Mouse (Mus musculus): ENCODE measurements around the gene Cpne9. TPM values are rescaled to one million over a fixed set of nuclear protein-coding genes. Genes with fewer than 3 reads are reported as not detected.

Cpne9 gene
- polyA plus RNA-seq, 1 experiment from 2014 or later, result 0.23 TPM

Other genes with a start within 250 kb of the Cpne9 start
- gene Thumpd3, start 236.1 kb upstream of the Cpne9 start, polyA plus RNA-seq (2014; fragmentation: Nextera tagmentation; extraction: Ambion mirVana), result 60.1 and 60.7 TPM in 2 replicates
- 44.1 and 47.6 TPM in 2 replicates for gene Setd5, start 204.9 kb upstream of the Cpne9 start, polyA plus RNA-seq (2014; fragmentation: Nextera tagmentation; extraction: Ambion mirVana)
- 8.8 and 11.3 TPM in 2 replicates for gene Lhfpl4, start 86.9 kb upstream of the Cpne9 start, polyA plus RNA-seq (2014; fragmentation: Nextera tagmentation; extraction: Ambion mirVana)
- 41.7 and 43.6 TPM in 2 replicates for gene Mtmr14, start 44.5 kb upstream of the Cpne9 start, polyA plus RNA-seq (2014; fragmentation: Nextera tagmentation; extraction: Ambion mirVana)
- gene Brpf1, start 24.8 kb downstream of the Cpne9 start, polyA plus RNA-seq (2014; fragmentation: Nextera tagmentation; extraction: Ambion mirVana), result 15.8 and 17.0 TPM in 2 replicates
- 12.7 and 14.7 TPM in 2 replicates for gene Ogg1, start 44.7 kb downstream of the Cpne9 start, polyA plus RNA-seq (2014; fragmentation: Nextera tagmentation; extraction: Ambion mirVana)
- gene Camk1, start 61.7 kb downstream of the Cpne9 start, polyA plus RNA-seq (2014; fragmentation: Nextera tagmentation; extraction: Ambion mirVana), result 86.3 and 90.7 TPM in 2 replicates
- 68.2 and 83.2 TPM in 2 replicates for gene Tada3, start 95.6 kb downstream of the Cpne9 start, polyA plus RNA-seq (2014; fragmentation: Nextera tagmentation; extraction: Ambion mirVana)
- gene Arpc4, start 95.8 kb downstream of the Cpne9 start, polyA plus RNA-seq (2014; fragmentation: Nextera tagmentation; extraction: Ambion mirVana), result 265 and 270 TPM in 2 replicates
- gene Ttll3, start 107.0 kb downstream of the Cpne9 start, polyA plus RNA-seq (2014; fragmentation: Nextera tagmentation; extraction: Ambion mirVana), result 2.5 and 5.0 TPM in 2 replicates
- gene Rpusd3, start 137.0 kb downstream of the Cpne9 start, polyA plus RNA-seq (2014; fragmentation: Nextera tagmentation; extraction: Ambion mirVana), result 15.8 and 19.8 TPM in 2 replicates
- not detected in 2 replicates for gene Cidec, start 153.5 kb downstream of the Cpne9 start, polyA plus RNA-seq (2014; fragmentation: Nextera tagmentation; extraction: Ambion mirVana)
- 88.0 and 94.4 TPM in 2 replicates for gene Jagn1, start 160.3 kb downstream of the Cpne9 start, polyA plus RNA-seq (2014; fragmentation: Nextera tagmentation; extraction: Ambion mirVana)
- not detected in 2 replicates for gene Il17re, start 176.2 kb downstream of the Cpne9 start, polyA plus RNA-seq (2014; fragmentation: Nextera tagmentation; extraction: Ambion mirVana)
- 1.3 and 2.0 TPM in 2 replicates for gene Il17rc, start 189.1 kb downstream of the Cpne9 start, polyA plus RNA-seq (2014; fragmentation: Nextera tagmentation; extraction: Ambion mirVana)
- gene Creld1, start 201.0 kb downstream of the Cpne9 start, polyA plus RNA-seq (2014; fragmentation: Nextera tagmentation; extraction: Ambion mirVana), result 37.2 and 49.4 TPM in 2 replicates
- 3.2 and 5.4 TPM in 2 replicates for gene Prrt3, start 219.6 kb downstream of the Cpne9 start, polyA plus RNA-seq (2014; fragmentation: Nextera tagmentation; extraction: Ambion mirVana)
- gene Emc3, start 249.3 kb downstream of the Cpne9 start, polyA plus RNA-seq (2014; fragmentation: Nextera tagmentation; extraction: Ambion mirVana), result 101 and 108 TPM in 2 replicates
- gene Fancd2, start 249.4 kb downstream of the Cpne9 start, polyA plus RNA-seq (2014; fragmentation: Nextera tagmentation; extraction: Ambion mirVana), result 4.3 and 5.8 TPM in 2 replicates